Mouse (Mus musculus): Measurements from ENCODE around the gene Limch1. TPM values are rescaled to one million over a fixed set of nuclear protein-coding genes. Genes with fewer than 3 reads are reported as not detected.

Limch1 gene
- polyA plus RNA-seq, 1 experiment from 2014 or later = 368 TPM

DNA sequence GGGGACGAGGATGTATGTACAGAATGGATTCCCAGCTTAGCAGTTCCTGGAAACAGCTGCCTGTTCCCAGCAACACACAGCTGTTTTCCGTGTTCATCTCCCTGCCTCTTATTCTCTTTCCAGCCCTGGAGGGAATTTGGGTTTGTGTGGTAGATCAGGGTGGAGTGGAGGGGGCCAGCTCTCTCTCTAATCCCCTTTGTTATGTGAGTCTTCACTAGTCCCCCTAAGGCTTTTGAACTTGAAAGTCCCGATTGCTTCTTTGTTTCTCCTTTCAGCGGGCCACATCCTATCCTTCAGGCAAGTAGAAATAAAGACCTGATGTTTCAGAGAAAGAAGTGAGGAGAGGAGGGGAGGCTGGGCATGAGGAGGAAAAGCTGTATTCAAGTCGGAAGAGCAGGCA is 24.7 kb upstream of the Limch1 start:
- H3K4me2 ChIP-seq (replicated peaks; ENCODE audit: low read depth, low read length) = no peak overlapping the region
- ATAC-seq (no peak), DNase-seq (ENCODE audit: low spot score) (no peak)
- peaks cover 5% of the 10 kb centered on the region; the same call in 1 of the 2 replicates for H3K4me1 ChIP-seq (ENCODE audit: insufficient read depth, low read depth, low read length)
- H3K9me3 ChIP-seq (ENCODE audit: low read length) = no peaks in the 10 kb centered on the region
- 52% methylated on average over 5 of the region's 5 CpGs for WGBS
- H3K4me3 ChIP-seq (ENCODE audit: low read depth, low read length) = no peak overlapping the region
- no peak overlapping the region for H3K27ac ChIP-seq (ENCODE audit: low read length)
- no peak overlapping the region for H3K9ac ChIP-seq (replicated peaks; ENCODE audit: low read depth)
- H3K36me3 ChIP-seq (ENCODE audit: insufficient read depth, low read length) = no peaks in the 10 kb centered on the region
- no peak for TF ChIP-seq EP300 (IDR thresholded peaks at IDR 0.05)
- no peak for TF ChIP-seq CTCF (IDR thresholded peaks at IDR 0.05)
- no peaks in the 10 kb centered on the region for H3K27me3 ChIP-seq (replicated peaks; ENCODE audit: insufficient read depth, low read length)

DNA sequence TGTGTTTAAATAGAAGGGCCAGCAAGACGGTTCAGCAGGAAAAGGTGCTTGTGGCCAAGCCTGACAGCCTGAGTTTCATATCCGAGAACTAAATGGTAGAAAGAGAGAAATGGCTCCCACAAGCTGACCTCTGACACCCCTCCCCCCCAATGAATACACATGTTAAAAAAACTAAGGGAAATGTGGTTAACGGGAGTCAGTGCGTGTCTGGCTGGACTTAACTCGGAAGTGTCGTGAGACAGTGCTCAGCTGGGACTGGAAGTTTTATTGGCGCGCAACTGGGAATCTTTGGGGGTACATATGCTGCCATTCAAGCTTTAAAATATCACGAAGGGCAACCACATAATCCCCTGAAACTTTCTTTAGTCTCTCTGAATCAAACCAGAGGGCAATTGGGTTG is 23.0 kb upstream of the Limch1 start:
- 41% methylated on average over 9 of the region's 9 CpGs for WGBS
- Histone ChIP-seq H3K9ac (replicated peaks; ENCODE audit: low read depth) (no peak overlapping the region), H3K4me3 (ENCODE audit: low read depth, low read length) (no peak overlapping the region), H3K4me1 (ENCODE audit: insufficient read depth, low read depth, low read length) (peaks cover 5% of the 10 kb centered on the region; the same call in 1 of the 2 replicates), H3K27ac (ENCODE audit: low read length) (peak overlapping the region; percentile 48), H3K9me3 (ENCODE audit: low read length) (no peaks in the 10 kb centered on the region), H3K4me2 (replicated peaks; ENCODE audit: low read depth, low read length) (peak overlapping the region; percentile 20; the same call in 1 of the 2 replicates), H3K27me3 (replicated peaks; ENCODE audit: insufficient read depth, low read length) (no peaks in the 10 kb centered on the region), H3K36me3 (ENCODE audit: insufficient read depth, low read length) (no peaks in the 10 kb centered on the region)
- DNase-seq (ENCODE audit: low spot score) = peak; percentile 51
- ATAC-seq = peak; percentile 46
- TF ChIP-seq CTCF (IDR thresholded peaks at IDR 0.05) (no peak), EP300 (IDR thresholded peaks at IDR 0.05) (no peak)

DNA sequence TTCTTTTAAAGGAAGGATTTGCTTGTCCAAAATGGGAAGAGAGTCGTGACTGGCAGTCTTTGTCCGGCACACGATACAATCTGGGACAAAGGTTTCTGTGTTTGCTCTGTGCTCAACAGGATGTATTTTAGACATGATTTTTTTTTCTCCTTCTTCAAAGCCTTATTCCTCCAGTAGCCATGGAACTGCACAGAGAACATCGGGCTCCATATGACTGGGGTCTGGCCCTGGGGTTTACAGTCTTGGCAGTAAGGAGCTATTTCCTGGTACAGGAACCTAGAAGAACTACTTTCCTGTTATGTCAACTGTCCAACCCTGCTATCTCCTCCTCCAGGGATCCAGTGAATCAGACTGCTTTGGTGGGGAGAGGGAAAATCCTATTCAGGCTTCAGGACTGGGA is 22.6 kb upstream of the Limch1 start:
- Histone ChIP-seq H3K4me3 (ENCODE audit: low read depth, low read length) (no peak overlapping the region), H3K9ac (replicated peaks; ENCODE audit: low read depth) (no peak overlapping the region), H3K9me3 (ENCODE audit: low read length) (no peaks in the 10 kb centered on the region), H3K27me3 (replicated peaks; ENCODE audit: insufficient read depth, low read length) (no peaks in the 10 kb centered on the region), H3K4me2 (replicated peaks; ENCODE audit: low read depth, low read length) (peak overlapping the region; percentile 20; the same call in 1 of the 2 replicates), H3K27ac (ENCODE audit: low read length) (peak overlapping the region; percentile 48), H3K36me3 (ENCODE audit: insufficient read depth, low read length) (no peaks in the 10 kb centered on the region), H3K4me1 (ENCODE audit: insufficient read depth, low read depth, low read length) (peaks cover 5% of the 10 kb centered on the region; the same call in 1 of the 2 replicates)
- TF ChIP-seq CTCF (IDR thresholded peaks at IDR 0.05) (no peak), EP300 (IDR thresholded peaks at IDR 0.05) (no peak)
- WGBS = 8% methylated on average over 4 of the region's 4 CpGs
- peak; percentile 55 for DNase-seq (ENCODE audit: low spot score)
- peak; percentile 48 for ATAC-seq

GRCm38 (mm10) chr5:66723626-66724025 is 22.0 kb upstream of the Limch1 start:
- no peaks in the 10 kb centered on the region for H3K9me3 ChIP-seq (ENCODE audit: low read length)
- H3K27ac ChIP-seq (ENCODE audit: low read length) = peak overlapping the region; percentile 48
- no peak overlapping the region for H3K4me2 ChIP-seq (replicated peaks; ENCODE audit: low read depth, low read length)
- H3K27me3 ChIP-seq (replicated peaks; ENCODE audit: insufficient read depth, low read length) = no peaks in the 10 kb centered on the region
- no peak overlapping the region for H3K9ac ChIP-seq (replicated peaks; ENCODE audit: low read depth)
- DNase-seq (ENCODE audit: low spot score) (peak; percentile 73), ATAC-seq (peak; percentile 73)
- 19% methylated on average over 3 of the region's 3 CpGs for WGBS
- no peak overlapping the region for H3K4me3 ChIP-seq (ENCODE audit: low read depth, low read length)
- peaks cover 5% of the 10 kb centered on the region; the same call in 1 of the 2 replicates for H3K4me1 ChIP-seq (ENCODE audit: insufficient read depth, low read depth, low read length)
- no peaks in the 10 kb centered on the region for H3K36me3 ChIP-seq (ENCODE audit: insufficient read depth, low read length)
- no peak for TF ChIP-seq CTCF (IDR thresholded peaks at IDR 0.05)
- peak; percentile 79 for TF ChIP-seq EP300 (IDR thresholded peaks at IDR 0.05)

DNA sequence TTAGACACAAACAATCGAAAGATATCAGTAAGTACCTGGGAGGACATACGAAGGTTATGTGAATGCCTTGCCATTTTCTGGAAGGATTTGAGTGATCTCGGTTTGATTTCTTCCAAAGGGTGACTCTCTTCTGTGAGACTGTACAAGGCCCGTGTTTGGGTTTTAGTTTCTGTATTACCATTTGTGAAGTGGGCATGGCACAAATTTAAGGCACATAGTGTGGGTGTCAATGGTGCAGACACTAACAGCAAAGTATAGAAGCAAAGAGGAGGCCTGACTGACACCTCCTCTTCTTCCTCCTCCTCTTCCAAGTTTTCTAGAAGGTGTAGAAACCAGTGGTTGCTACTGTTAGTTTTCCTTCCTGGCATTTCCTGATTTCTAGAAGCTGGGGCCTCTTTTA is 16.3 kb upstream of the Limch1 start:
- no peak for DNase-seq (ENCODE audit: low spot score)
- WGBS = 91% methylated on average over 4 of the region's 4 CpGs
- Histone ChIP-seq H3K4me1 (ENCODE audit: insufficient read depth, low read depth, low read length) (no peaks in the 10 kb centered on the region; the same call in 1 of the 2 replicates), H3K4me2 (replicated peaks; ENCODE audit: low read depth, low read length) (no peak overlapping the region), H3K36me3 (ENCODE audit: insufficient read depth, low read length) (no peaks in the 10 kb centered on the region), H3K9ac (replicated peaks; ENCODE audit: low read depth) (no peak overlapping the region), H3K9me3 (ENCODE audit: low read length) (no peaks in the 10 kb centered on the region), H3K4me3 (ENCODE audit: low read depth, low read length) (no peak overlapping the region), H3K27me3 (replicated peaks; ENCODE audit: insufficient read depth, low read length) (no peaks in the 10 kb centered on the region), H3K27ac (ENCODE audit: low read length) (no peak overlapping the region)
- ATAC-seq = no peak
- TF ChIP-seq CTCF (IDR thresholded peaks at IDR 0.05) = no peak
- TF ChIP-seq EP300 (IDR thresholded peaks at IDR 0.05) = no peak

- Histone ChIP-seq H3K27ac (ENCODE audit: low read length) (no peak overlapping the region), H3K4me1 (ENCODE audit: insufficient read depth, low read depth, low read length) (no peaks in the 10 kb centered on the region; the same call in 1 of the 2 replicates), H3K4me3 (ENCODE audit: low read depth, low read length) (no peak overlapping the region), H3K36me3 (ENCODE audit: insufficient read depth, low read length) (no peaks in the 10 kb centered on the region), H3K27me3 (replicated peaks; ENCODE audit: insufficient read depth, low read length) (no peaks in the 10 kb centered on the region), H3K4me2 (replicated peaks; ENCODE audit: low read depth, low read length) (no peak overlapping the region), H3K9me3 (ENCODE audit: low read length) (no peaks in the 10 kb centered on the region), H3K9ac (replicated peaks; ENCODE audit: low read depth) (no peak overlapping the region)
- peak; percentile 46 for TF ChIP-seq CTCF (IDR thresholded peaks at IDR 0.05)
- no peak for TF ChIP-seq EP300 (IDR thresholded peaks at IDR 0.05)
- ATAC-seq = peak; percentile 63
- WGBS = 53% methylated on average over 11 of the region's 11 CpGs
- peak; percentile 73 for DNase-seq (ENCODE audit: low spot score)
Measured at GRCm38 (mm10) chr5:66730621-66731301, 14.9 kb upstream of the Limch1 start.
